Mouse (Mus musculus): ENCODE measurements at regions not wholly inside any gene's neighbourhood (a gene's known extent, or its start where the extent isn't known, plus 50 kb on each side); places are given as distances from the start of the nearest gene placed in this dataset.

DNA sequence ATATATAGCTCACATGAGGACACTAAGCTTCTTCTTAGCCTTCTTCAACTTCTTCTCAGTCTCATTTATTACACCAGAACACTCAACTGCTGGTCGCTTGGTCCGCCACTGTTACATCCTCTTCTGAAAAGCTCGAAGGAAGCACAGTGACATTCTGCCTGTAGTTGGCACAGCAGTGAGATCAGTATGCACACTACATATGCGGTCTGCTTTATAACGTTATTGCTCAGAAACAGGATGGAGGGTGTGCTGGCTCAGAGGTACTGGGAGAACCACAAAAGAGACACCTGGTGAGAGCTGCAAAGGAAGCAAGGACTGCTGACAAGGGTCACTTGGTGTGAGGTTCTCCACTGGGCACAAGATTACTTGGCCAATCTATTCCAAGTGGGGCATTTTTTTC lies 179.5 kb downstream of the Ets1 start:
- H3K4me1 ChIP-seq (replicated peaks) = no peaks in the 10 kb centered on the region
- H3K36me3 ChIP-seq = no peaks in the 10 kb centered on the region
- H3K27me3 ChIP-seq = no peaks in the 10 kb centered on the region
- H3K9ac ChIP-seq (replicated peaks) = no peak overlapping the region
- H3K4me3 ChIP-seq (replicated peaks) = no peak overlapping the region
- H3K9me3 ChIP-seq = no peaks in the 10 kb centered on the region
- WGBS = 91% methylated on average over 5 of the region's 5 CpGs
- no peak overlapping the region for H3K4me2 ChIP-seq (replicated peaks)
- ATAC-seq = no peak
- no peak overlapping the region for H3K27ac ChIP-seq

GRCm38 (mm10) chr9:32816649-32817425 lies 180.8 kb downstream of the Ets1 start:
- no peak overlapping the region for H3K4me3 ChIP-seq (replicated peaks)
- no peak overlapping the region for H3K27ac ChIP-seq
- 90% methylated on average over 9 of the region's 9 CpGs for WGBS
- no peaks in the 10 kb centered on the region for H3K27me3 ChIP-seq
- H3K9me3 ChIP-seq = no peaks in the 10 kb centered on the region
- H3K4me1 ChIP-seq (replicated peaks) = no peaks in the 10 kb centered on the region
- no peak overlapping the region for H3K9ac ChIP-seq (replicated peaks)
- H3K4me2 ChIP-seq (replicated peaks) = no peak overlapping the region
- H3K36me3 ChIP-seq = no peaks in the 10 kb centered on the region
- ATAC-seq = no peak

GRCm38 (mm10) chr9:32817442-32818358 lies 181.7 kb downstream of the Ets1 start:
- 77% methylated on average over 7 of the region's 7 CpGs for WGBS
- no peaks in the 10 kb centered on the region for H3K4me1 ChIP-seq (replicated peaks)
- no peaks in the 10 kb centered on the region for H3K36me3 ChIP-seq
- no peaks in the 10 kb centered on the region for H3K27me3 ChIP-seq
- no peak for ATAC-seq
- H3K4me2 ChIP-seq (replicated peaks) = no peak overlapping the region
- H3K9me3 ChIP-seq = no peaks in the 10 kb centered on the region
- no peak overlapping the region for H3K4me3 ChIP-seq (replicated peaks)
- no peak overlapping the region for H3K27ac ChIP-seq
- no peak overlapping the region for H3K9ac ChIP-seq (replicated peaks)

DNA sequence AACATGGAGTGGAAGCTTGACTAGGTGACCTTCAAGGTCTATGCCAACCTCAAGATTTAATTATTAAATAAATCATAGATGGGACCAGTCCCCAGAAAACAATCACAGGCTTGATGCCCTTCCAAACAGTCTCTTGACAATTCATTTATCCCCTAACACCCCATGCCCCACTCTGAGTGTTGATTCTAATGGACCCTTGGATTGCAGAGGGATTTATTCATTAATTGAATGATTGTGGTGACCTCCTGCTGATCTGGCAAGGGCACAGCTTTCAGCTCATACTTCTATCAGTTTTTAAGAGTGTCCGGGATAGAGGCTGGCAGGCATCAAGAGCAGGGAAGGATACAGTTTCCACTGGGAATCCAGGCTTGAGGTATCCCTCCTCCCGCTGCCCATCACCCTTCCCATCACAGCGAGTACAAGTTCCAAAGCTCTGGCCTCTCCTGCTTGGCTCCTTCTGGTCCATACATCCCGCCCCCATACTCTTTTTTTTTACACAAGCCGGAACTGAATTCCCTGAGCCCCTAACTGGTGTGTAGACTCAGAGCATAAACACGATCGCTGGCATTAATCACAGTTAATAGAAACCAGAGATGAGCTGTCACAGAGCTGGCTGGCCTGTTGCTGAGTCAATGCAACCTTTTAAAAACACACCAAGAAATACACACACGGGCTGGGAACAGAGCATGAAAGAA lies 187.6 kb downstream of the Ets1 start:
- ATAC-seq = no peak
- Histone ChIP-seq H3K9ac (replicated peaks) (no peak overlapping the region), H3K27ac (no peak overlapping the region), H3K27me3 (no peaks in the 10 kb centered on the region), H3K36me3 (no peaks in the 10 kb centered on the region), H3K9me3 (no peaks in the 10 kb centered on the region), H3K4me3 (replicated peaks) (no peak overlapping the region), H3K4me2 (replicated peaks) (no peak overlapping the region), H3K4me1 (replicated peaks) (0 out of 2 replicates have a peak, but pooled peaks cover 3% of the 10 kb centered on the region)
- WGBS = 60% methylated on average over 8 of the region's 8 CpGs

DNA sequence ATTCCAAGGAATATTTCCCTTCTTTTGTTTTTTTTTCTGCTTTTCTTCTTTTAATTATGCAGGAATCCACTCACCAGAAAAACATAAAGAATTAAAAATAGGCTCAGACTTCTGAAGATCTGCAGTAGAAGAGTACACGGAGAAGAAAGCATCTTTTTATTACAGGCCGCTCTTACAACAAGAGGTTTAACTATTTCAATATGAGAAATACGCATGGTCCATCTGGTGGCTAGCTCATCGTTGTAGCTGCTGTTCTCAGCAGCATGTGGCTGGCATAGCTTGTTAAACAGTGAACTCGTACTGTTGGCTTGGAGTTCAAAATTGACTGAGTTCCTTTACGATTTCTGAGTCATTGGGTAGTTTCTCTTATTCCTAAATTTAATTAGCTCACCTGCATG lies 188.1 kb downstream of the Ets1 start:
- H3K4me2 ChIP-seq (replicated peaks) = no peak overlapping the region
- H3K36me3 ChIP-seq = no peaks in the 10 kb centered on the region
- no peak overlapping the region for H3K9ac ChIP-seq (replicated peaks)
- H3K4me1 ChIP-seq (replicated peaks) = 0 out of 2 replicates have a peak, but pooled peaks cover 3% of the 10 kb centered on the region
- no peak overlapping the region for H3K4me3 ChIP-seq (replicated peaks)
- ATAC-seq = no peak
- 70% methylated on average over 6 of the region's 6 CpGs for WGBS
- H3K27ac ChIP-seq = no peak overlapping the region
- H3K9me3 ChIP-seq = no peaks in the 10 kb centered on the region
- no peaks in the 10 kb centered on the region for H3K27me3 ChIP-seq

- Histone ChIP-seq H3K27me3 (no peaks in the 10 kb centered on the region), H3K27ac (no peak overlapping the region), H3K9ac (replicated peaks) (no peak overlapping the region), H3K9me3 (no peaks in the 10 kb centered on the region), H3K4me2 (replicated peaks) (no peak overlapping the region), H3K4me1 (replicated peaks) (no peaks in the 10 kb centered on the region), H3K4me3 (replicated peaks) (no peak overlapping the region), H3K36me3 (no peaks in the 10 kb centered on the region)
- no peak for ATAC-seq
- 61% methylated on average over 2 of the region's 2 CpGs for whole genome bisulfite sequencing
Observed at GRCm38 (mm10) chr9:32830268-32830891, 194.4 kb downstream of the Ets1 start.

- 92% methylated on average over 8 of the region's 8 CpGs for WGBS
- Histone ChIP-seq H3K9ac (replicated peaks) (no peak overlapping the region), H3K4me1 (replicated peaks) (no peaks in the 10 kb centered on the region), H3K27me3 (no peaks in the 10 kb centered on the region), H3K27ac (no peak overlapping the region), H3K4me3 (replicated peaks) (no peak overlapping the region), H3K4me2 (replicated peaks) (no peak overlapping the region), H3K9me3 (no peaks in the 10 kb centered on the region), H3K36me3 (no peaks in the 10 kb centered on the region)
- no peak for ATAC-seq
Observed at GRCm38 (mm10) chr9:32833373-32833772, 197.4 kb downstream of the Ets1 start.

GRCm38 (mm10) chr9:32834751-32835625 lies 199.0 kb downstream of the Ets1 start:
- Histone ChIP-seq H3K9me3 (no peaks in the 10 kb centered on the region), H3K4me3 (replicated peaks) (no peak overlapping the region), H3K36me3 (no peaks in the 10 kb centered on the region), H3K27ac (no peak overlapping the region), H3K9ac (replicated peaks) (no peak overlapping the region), H3K4me2 (replicated peaks) (no peak overlapping the region), H3K4me1 (replicated peaks) (no peaks in the 10 kb centered on the region), H3K27me3 (no peaks in the 10 kb centered on the region)
- no peak for ATAC-seq
- WGBS = 53% methylated on average over 13 of the region's 13 CpGs

GRCm38 (mm10) chr9:32835626-32835971 lies 199.6 kb downstream of the Ets1 start:
- Histone ChIP-seq H3K4me1 (replicated peaks) (no peaks in the 10 kb centered on the region), H3K4me3 (replicated peaks) (no peak overlapping the region), H3K9me3 (no peaks in the 10 kb centered on the region), H3K9ac (replicated peaks) (no peak overlapping the region), H3K27me3 (no peaks in the 10 kb centered on the region), H3K36me3 (no peaks in the 10 kb centered on the region), H3K4me2 (replicated peaks) (no peak overlapping the region), H3K27ac (no peak overlapping the region)
- WGBS = 33% methylated on average over 4 of the region's 4 CpGs
- ATAC-seq = no peak

GRCm38 (mm10) chr9:32836371-32836770 lies 200.3 kb downstream of the Ets1 start:
- H3K9ac ChIP-seq (replicated peaks) = no peak overlapping the region
- 58% methylated on average over 5 of the region's 5 CpGs for WGBS
- no peak overlapping the region for H3K4me2 ChIP-seq (replicated peaks)
- H3K27ac ChIP-seq = no peak overlapping the region
- H3K4me1 ChIP-seq (replicated peaks) = no peaks in the 10 kb centered on the region
- no peak overlapping the region for H3K4me3 ChIP-seq (replicated peaks)
- H3K27me3 ChIP-seq = no peaks in the 10 kb centered on the region
- H3K9me3 ChIP-seq = no peaks in the 10 kb centered on the region
- no peaks in the 10 kb centered on the region for H3K36me3 ChIP-seq
- no peak for ATAC-seq

GRCm38 (mm10) chr9:32847361-32847760 lies 211.3 kb downstream of the Ets1 start:
- 90% methylated on average over 2 of the region's 2 CpGs for WGBS

More at GRCm38 (mm10) chr9:32847361-32847760, 211.3 kb downstream of the Ets1 start:
- Histone ChIP-seq H3K4me3 (replicated peaks) (no peak overlapping the region), H3K4me2 (replicated peaks) (no peak overlapping the region), H3K9me3 (no peaks in the 10 kb centered on the region), H3K27ac (no peak overlapping the region), H3K27me3 (no peaks in the 10 kb centered on the region), H3K36me3 (no peaks in the 10 kb centered on the region), H3K4me1 (replicated peaks) (no peaks in the 10 kb centered on the region), H3K9ac (replicated peaks) (no peak overlapping the region)
- no peak for ATAC-seq
